Mouse (Mus musculus): ENCODE measurements around the gene 6430571L13Rik. TPM values are rescaled to one million over a fixed set of nuclear protein-coding genes. Genes with fewer than 3 reads are reported as not detected.

Gene 6430571L13Rik
- total RNA-seq, 2 experiments from 2014 or later, result 4.3 to 4.4 TPM

GRCm38 (mm10) chr9:107325904-107326303 is 14.5 kb upstream of the 6430571L13Rik start:
- no peak for DNase-seq (ENCODE audit: extremely low spot score in 1 of 2, low spot score in 2 of 2)
- Histone ChIP-seq H3K27ac (no peak overlapping the region), H3K4me3 (no peak overlapping the region)
- TF ChIP-seq CTCF (IDR thresholded peaks at IDR 0.05), result no peak
- intact Hi-C loops (cut with DNase I), result no loop called here

DNA sequence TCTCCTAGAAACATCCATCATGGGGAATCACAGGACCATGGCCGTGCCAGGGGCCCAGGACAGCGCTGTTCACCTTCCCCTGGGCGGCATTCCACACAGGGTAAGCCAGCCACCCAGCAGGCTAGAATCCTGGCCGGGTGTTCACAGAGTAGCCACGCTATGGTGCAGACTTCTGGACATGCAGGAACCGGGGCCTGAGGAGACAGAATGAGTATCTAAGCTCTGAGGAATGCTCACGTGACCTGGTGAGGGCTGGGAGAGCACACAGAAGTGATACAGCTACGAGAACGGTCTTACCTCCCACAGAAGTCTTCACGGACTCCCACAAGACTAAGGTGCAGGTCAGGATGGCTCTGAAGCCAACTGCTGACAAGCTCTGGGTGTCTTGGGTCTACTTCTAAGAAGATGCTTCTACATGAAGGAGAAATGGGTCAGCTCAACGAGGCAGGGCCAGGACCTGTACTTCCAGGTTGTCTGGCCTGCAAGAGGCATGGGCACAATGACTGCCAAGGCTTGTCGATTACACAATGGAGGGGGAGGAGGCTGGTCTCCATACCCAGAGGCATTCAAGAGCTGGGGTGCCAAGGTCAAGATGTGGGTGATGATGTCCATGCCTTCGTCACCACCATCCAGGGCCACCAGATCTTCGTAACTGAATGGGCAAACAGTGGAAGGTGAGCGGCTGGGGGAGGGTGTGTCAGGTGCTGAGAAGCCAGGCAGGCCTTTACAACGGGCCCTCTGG is 12.4 kb upstream of the 6430571L13Rik start:
- intact Hi-C loops (cut with DNase I), result no loop called here
- H3K4me3 ChIP-seq, result no peak overlapping the region
- no peak for DNase-seq (ENCODE audit: extremely low spot score in 1 of 2, low spot score in 2 of 2)
- H3K27ac ChIP-seq, result no peak overlapping the region
- TF ChIP-seq CTCF (IDR thresholded peaks at IDR 0.05), result no peak

DNA sequence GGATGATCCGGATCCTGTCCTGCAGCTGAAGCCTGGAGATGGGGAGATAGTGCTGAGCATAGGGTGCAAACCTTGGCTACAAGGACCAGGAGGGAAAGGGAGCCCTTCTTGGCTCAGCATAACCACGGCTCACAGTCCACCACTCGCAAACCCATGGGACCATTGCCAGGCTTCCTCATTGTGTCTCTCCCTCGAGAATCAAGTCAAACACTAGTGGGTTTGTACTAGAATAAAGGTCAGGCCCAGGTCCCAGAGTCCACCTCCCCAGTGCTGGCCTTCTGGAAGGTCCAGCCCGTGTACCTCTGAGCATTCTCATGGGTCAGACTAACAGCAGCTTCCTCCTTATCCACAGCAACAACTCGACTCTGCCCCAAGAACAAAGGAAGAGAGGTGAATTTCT is 9.6 kb upstream of the 6430571L13Rik start:
- no peak for DNase-seq (ENCODE audit: extremely low spot score in 1 of 2, low spot score in 2 of 2)
- intact Hi-C loops (cut with DNase I), result no loop called here
- TF ChIP-seq CTCF (IDR thresholded peaks at IDR 0.05), result no peak
- Histone ChIP-seq H3K4me3 (no peak overlapping the region), H3K27ac (no peak overlapping the region)

DNA sequence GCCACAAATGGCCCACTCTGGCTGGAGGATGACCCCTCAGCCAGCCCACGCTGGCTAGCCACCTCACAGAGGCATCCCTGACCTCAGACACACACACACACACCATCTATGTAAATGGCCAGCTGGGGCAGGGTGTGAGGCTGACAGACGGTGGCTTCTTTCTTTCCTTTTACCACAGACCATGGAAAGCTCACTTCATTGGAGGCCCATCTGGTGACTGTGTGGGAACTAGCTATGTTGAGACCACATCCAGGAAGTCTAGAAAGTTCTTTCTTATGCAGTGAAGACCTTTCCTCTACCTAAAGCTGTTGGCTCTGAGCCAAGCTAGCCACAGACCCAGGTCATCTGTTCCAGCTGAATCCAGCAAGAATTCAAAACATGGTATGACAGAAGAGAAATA is 6.7 kb upstream of the 6430571L13Rik start:
- H3K4me3 ChIP-seq, result no peak overlapping the region
- intact Hi-C loops (cut with DNase I), result no loop called here
- TF ChIP-seq CTCF (IDR thresholded peaks at IDR 0.05), result no peak
- no peak overlapping the region for H3K27ac ChIP-seq
- no peak for DNase-seq (ENCODE audit: extremely low spot score in 1 of 2, low spot score in 2 of 2)

GRCm38 (mm10) chr9:107334356-107334755 is 6.0 kb upstream of the 6430571L13Rik start:
- no peak for TF ChIP-seq CTCF (IDR thresholded peaks at IDR 0.05)
- intact Hi-C loops (cut with DNase I), result no loop called here
- H3K4me3 ChIP-seq, result no peak overlapping the region
- H3K27ac ChIP-seq, result no peak overlapping the region
- DNase-seq (ENCODE audit: extremely low spot score in 1 of 2, low spot score in 2 of 2), result no peak

DNA sequence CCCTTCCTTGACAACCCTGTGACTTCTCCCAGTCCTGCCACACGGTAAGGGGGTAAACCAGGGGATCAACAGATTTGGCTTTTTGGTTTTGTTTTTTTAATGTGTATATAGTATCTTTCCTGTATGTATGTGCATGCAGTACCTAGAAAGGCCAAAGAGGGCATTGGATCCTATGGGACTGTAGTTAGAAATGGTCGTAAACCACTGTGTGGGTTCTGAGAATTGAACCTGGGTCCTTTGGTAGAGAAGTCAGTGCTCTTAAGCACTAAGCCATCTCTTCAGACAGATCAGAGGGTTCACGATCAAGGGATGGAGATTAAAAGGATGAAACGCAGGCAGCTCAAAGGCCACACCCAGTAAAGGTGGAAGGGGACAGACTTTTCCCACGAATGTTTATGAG is 5.4 kb upstream of the 6430571L13Rik start:
- no peak for DNase-seq (ENCODE audit: extremely low spot score in 1 of 2, low spot score in 2 of 2)
- intact Hi-C loops (cut with DNase I), result loop anchor here (5.0 kb wide), 2 partner anchors 98 to 443 kb away; partner anchors contain the start of gene Manf
- no peak; the same call in 1 of the 2 replicates for TF ChIP-seq CTCF (IDR thresholded peaks at IDR 0.05)
- Histone ChIP-seq H3K4me3 (no peak overlapping the region), H3K27ac (no peak overlapping the region)

GRCm38 (mm10) chr9:107335909-107336308 is 4.5 kb upstream of the 6430571L13Rik start:
- DNase-seq (ENCODE audit: extremely low spot score in 1 of 2, low spot score in 2 of 2), result peak; percentile 60 to 74
- intact Hi-C loops (cut with DNase I), result loop anchor here (1.0 to 5.0 kb wide), 3 partner anchors 42 to 444 kb away; partner anchors contain the start of gene Manf
- no peak overlapping the region for H3K27ac ChIP-seq
- TF ChIP-seq CTCF (IDR thresholded peaks at IDR 0.05), result peak; percentile 96
- H3K4me3 ChIP-seq, result no peak overlapping the region

DNA sequence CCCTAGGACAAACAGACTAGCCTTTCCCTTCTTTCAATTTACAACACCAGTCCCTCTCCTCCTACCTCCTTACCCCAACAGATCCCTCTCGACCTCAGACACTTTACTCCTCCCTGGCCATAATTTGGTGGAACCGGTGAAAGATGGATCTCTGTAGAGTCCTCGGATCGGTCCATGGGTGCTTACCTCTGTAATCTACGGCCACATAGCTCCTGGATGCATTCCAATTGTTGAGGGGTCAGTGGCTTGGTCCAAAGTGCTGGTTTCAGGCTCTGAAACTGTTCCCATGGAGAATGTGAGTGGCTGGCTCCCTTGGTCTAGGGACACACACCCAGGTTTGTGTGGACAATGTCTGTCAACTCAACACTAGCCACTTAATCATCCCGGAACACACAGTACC is 4.0 kb upstream of the 6430571L13Rik start:
- no peak overlapping the region for H3K4me3 ChIP-seq
- DNase-seq (ENCODE audit: extremely low spot score in 1 of 2, low spot score in 2 of 2), result no peak
- no peak overlapping the region for H3K27ac ChIP-seq
- intact Hi-C loops (cut with DNase I), result loop anchor here (1.0 to 5.0 kb wide), 3 partner anchors 42 to 444 kb away; partner anchors contain the start of gene Manf
- TF ChIP-seq CTCF (IDR thresholded peaks at IDR 0.05), result no peak

DNA sequence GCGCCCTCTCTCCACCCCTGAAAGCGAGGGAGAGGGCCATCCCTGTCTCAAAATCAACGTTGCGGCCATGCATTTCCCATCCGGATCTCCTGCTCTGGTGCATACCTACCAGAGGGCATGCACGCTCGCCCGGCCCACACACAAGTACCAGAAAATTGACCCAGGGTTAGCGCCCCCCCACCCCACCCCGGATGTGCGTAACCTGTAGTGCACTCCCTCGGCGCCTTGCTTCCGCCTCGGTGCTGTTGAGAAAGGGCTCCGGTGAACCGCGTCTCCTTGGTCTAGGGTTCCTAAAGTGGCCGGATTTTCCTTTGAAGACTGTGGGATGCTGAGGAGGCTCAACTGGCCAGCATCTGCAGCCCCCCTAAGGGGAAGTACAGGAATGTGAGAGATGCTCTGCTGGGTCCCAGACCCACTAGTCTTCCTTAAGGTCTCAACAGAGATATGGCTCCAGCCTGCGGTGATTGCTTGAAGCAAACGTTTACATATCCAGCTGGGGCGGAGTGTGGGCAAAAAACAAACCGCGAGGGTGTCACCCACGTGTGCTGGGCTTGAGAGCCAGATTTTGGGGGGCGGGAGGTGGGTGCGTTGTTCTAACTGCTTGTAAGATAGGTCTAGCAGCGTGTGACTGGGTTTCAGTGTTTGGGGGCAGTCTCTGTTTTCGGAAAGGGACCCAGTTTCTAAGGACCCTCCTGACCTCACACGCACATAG is 2.1 kb upstream of the 6430571L13Rik start, which contains the start of gene Hemk1:
Gene Hemk1, minus strand, starts transcription at position 179 of the 712 bp plus-strand sequence.
- Histone ChIP-seq H3K4me3 (peak within 1 kb of the TSS; percentile 75), H3K27ac (peak within 1 kb of the TSS; percentile 89)
- TF ChIP-seq CTCF (IDR thresholded peaks at IDR 0.05), result no peak; the same call in 1 of the 2 replicates
- peak; percentile 74 to 79 for DNase-seq (ENCODE audit: extremely low spot score in 1 of 2, low spot score in 2 of 2)
- intact Hi-C loops (cut with DNase I), result loop anchor here (5.0 kb wide), 2 partner anchors 101 to 446 kb away; partner anchors contain the start of gene Manf

GRCm38 (mm10) chr9:107340911-107341645 is 676 bp downstream of the 6430571L13Rik start:
- no peak for TF ChIP-seq CTCF (IDR thresholded peaks at IDR 0.05)
- peak overlapping the region; percentile 77 for H3K27ac ChIP-seq
- intact Hi-C loops (cut with DNase I), result no loop called here
- H3K4me3 ChIP-seq, result peak overlapping the region; percentile 81
- DNase-seq (ENCODE audit: extremely low spot score in 1 of 2, low spot score in 2 of 2), result no peak

DNA sequence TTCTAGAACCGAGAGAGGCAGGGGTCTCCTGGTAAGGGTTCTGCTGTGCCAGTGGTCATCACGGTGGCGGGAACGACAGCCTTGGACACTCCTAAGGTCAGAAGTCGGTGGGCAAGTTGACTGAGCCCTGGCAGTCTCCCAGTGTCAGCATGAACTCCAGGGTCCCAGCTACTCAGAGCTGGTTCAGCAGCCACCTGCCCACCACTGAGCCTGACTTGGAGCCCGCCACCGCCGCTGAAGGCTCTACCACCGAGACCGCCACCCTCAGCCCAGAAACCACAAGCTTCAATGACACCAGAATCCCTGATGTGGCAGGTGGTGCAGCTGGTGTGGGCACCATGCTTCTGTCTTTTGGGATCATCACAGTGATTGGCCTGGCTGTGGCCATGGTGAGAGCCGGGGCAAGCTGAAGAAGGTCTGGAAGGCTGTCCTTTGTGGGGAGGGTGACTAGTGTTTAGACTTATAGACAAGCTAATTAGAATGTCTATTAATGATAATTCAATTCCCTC is 1.9 kb downstream of the 6430571L13Rik start:
- no peak for DNase-seq (ENCODE audit: extremely low spot score in 1 of 2, low spot score in 2 of 2)
- H3K27ac ChIP-seq, result no peak overlapping the region
- no peak overlapping the region for H3K4me3 ChIP-seq
- intact Hi-C loops (cut with DNase I), result no loop called here
- TF ChIP-seq CTCF (IDR thresholded peaks at IDR 0.05), result no peak

Measured in left cerebral cortex, adult 2 months (tissue).